Mouse (Mus musculus): ENCODE data around the gene Rbm26.

The Rbm26 gene

DNA sequence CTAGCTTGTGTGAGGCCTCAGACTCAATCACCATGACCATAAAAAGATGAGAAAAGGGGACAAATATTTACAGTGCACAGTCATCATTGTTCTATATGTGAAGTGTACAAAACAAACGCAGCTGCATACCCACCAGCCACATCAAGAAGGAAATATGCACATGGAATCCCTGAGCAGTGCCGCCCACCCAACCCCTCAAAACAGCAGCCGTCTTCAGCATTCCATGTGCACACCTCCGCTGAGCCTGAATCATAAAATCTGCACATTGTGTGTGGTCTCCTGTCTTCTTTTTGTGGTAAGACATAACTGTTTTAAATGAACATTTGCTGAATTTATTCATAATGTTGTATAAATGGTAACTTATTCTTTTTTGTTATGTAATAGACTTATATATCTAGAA lies 90.1 kb downstream of the Rbm26 start:
- DNase-seq (ENCODE audit: low spot score in 2 of 2): peak; percentile 46 to 76

DNA sequence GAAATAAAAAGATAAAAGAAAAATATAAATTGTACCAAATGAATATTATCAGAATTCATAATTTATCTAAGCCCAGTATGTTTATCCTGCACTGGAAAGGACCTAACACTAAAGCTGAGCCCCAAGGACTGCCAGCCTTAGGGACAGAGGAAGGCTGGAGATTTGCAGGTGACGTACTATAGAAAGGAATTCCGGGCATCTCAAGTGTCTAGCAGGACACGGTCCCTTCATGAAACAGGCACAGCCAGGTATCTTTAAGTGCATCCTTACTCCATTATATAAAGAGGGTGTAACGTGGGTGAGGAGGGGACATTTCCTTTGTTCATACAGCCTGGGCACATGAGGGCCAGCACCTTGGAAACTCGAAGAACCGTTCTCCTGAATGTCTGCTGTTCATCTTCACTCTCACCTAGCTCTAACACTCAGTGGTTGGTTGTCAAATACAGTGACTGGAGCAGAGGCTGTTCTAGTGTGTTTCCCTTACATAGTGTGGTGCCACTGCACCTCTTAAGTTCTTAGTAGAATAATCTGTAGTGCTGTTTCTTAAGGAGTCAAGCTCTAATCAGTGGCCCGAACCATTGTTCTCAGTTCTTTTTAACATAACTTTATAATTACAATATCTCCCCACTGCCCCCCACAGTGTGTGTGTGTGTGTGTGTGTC lies 91.7 kb downstream of the Rbm26 start:
- DNase-seq (ENCODE audit: low spot score in 2 of 2): no peak

DNA sequence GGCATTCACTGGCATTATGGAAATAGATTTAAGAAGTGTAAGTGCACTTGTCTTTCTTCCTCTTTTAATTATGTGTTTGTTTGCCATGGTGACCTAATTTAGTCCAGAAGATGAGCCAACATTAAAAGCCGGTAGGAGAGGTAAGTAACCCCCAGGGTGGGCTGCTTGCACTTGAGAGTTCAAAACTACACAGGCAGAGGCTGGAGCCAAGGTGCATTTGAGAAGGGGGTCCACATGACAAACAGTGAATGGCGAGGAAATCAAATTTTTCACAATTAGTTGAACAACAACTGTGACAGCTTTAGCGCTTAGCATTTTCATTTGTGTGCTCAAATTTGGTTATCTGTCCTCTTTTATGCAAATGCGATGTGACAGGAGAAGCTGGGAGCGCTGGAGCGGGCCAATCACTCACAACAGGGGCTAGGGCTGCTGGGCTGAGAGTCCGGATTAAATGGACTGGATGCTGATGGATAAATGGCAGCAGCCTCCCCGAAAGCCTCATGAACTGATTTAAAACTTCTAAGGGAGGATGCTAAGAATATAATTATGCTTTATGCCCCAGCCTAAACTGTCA lies 92.3 kb downstream of the Rbm26 start:
- DNase-seq (ENCODE audit: low spot score in 2 of 2): no peak

DNA sequence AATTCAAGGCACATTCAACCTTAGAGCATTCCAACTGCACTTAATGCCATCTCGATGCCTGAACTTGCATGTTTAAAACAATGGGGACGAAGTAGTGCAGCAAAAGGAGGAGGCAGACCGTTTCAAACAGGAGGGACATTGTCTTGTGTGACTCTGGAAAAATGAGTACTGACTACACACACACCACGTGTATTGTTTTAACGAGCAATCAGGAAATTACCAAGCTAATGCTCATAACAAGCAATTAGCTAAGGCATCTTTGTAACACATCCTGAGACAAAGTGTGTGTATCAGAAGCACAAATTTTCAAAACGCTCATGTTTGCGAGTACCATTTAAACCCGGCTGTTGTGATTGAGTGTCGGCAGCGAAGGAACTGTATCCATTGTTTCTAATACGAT lies 93.0 kb downstream of the Rbm26 start:
- DNase-seq (ENCODE audit: low spot score in 2 of 2): no peak

DNA sequence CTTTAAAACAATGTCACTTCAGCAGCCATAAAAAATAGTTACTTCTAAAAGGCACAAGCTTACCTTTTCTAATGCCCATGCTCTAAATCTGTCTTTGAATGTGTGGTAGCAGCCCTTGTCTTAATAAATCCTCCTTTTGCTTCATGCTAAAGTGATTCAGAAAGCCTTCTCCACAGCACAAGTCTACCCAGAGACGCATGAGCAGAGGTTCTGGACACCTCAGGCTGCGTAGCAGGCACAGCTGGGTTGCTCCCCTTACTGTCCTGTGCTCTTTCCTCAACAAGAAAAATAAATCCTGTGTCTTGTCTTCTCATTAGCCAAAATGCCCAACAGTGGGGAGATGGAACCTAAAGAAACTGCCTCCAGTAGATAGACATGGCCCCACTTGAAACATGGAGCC lies 102.4 kb downstream of the Rbm26 start:
- no peak for DNase-seq (ENCODE audit: low spot score in 2 of 2)

DNA sequence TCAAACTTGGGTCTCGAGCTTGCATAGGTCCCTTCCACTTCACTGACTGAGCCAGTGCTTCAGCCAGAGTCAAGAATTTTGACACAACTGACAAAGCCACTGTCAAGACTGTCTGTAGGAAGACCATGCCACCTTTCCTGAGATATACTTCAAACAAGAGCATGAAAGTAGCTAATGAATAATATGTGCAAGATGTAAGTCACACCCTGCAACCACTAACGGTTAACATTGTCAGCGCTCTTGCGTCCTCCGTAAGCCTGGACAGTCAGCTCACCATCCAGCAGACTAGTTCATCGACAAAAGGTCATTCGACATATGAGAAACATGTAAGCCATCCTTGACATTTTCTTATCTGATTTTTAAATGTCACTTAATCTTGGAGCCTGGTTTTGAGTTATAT lies 102.8 kb downstream of the Rbm26 start:
- no peak for DNase-seq (ENCODE audit: low spot score in 2 of 2)

DNA sequence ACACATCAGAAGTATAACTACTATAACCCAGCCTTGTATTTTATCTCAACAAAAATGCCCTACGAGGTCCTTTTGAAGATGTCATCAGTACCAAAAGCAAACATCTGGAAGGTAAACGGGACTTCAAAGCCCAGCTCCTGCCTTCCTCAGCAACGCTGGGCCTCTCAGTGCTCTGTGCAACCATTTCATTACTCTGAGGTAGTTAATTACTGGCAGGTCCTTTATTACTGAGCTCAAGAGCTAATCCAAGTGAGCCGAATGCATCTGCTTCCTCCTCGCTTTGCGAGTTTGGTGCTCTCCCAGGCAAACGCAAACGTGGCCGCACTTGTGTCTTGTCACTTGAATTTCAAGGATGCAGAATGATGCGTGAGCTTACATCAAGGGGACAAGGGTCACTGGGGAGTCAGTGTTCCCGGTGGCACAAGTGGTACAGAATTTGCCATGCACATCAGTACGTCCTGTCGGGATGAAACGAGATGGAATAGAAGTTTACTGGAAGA lies 106.1 kb downstream of the Rbm26 start:
- DNase-seq (ENCODE audit: low spot score in 2 of 2): no peak

DNA sequence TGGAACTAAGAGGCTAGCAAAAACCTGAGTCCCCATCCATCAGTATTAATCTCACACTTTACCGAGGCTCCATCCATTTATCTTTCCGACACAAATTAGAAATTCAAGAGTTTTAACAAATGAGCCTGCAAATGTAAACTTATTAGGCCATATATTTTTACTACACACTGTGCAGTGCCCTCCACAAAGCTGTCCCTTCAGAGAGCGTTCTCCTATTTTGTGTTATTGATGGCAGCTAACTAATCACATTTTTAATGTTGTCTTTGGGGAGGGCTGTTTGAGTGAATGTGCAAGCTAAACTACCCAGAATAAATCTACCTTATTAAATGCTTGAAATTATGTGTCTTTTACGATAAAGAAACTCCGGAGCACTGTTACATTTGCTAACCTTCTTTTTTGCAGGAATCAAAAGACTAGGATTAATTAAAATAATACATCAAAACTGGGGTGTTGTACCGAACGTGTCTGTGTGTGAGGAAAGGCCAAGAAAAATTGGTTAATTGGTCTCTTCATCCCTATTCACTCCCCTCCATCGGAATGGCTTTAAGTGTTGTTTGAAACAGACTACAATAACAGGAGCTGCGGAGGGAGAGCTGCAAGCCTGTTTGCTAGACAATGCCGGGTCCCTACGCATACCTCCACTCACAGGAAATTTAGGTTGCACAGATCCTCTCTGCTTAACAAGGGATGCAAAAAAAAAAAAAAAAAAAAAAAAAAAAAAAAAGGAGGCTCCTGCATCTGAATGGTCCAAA lies 106.7 kb downstream of the Rbm26 start:
- no peak for DNase-seq (ENCODE audit: low spot score in 2 of 2)

DNA sequence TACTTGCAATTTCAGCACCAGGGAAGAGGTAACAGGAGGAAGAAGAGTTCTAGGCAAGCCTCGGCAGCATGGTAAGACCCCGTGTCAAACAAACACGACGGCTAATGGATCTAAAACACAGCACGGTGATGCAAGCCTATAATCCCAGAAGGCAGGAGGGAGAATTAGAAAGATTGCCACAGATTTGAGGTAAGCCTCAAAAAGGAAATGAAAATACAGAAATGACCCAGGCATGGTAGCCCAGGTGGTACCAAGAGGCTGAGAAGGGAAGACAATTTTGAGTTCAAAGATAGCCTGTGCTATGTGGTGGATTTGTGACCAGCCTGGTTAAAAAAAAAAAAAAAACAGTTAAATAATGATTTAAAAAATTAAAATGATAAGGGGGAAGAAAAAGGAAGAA lies 109.1 kb downstream of the Rbm26 start:
- DNase-seq (ENCODE audit: low spot score in 2 of 2): no peak

DNA sequence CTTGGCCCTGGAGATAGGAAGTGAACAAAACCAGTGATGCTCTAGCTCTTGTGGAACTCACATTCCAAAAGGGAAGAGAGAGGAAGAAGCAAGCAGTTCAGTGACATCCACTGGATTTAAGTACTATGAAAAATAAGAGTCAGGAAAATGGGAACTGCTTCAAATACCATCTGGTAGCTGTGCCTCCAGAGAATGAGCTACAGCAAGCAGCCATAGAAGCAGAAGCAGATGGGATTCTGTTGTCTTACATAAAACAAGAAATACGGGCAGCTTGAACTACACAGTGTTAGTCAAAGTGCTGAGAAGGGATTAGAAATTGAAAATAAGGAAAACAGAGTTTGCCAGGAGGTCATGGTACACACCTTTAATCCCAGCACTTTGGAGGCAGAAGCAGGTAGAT lies 112.9 kb downstream of the Rbm26 start:
- DNase-seq (ENCODE audit: low spot score in 2 of 2): no peak

DNA sequence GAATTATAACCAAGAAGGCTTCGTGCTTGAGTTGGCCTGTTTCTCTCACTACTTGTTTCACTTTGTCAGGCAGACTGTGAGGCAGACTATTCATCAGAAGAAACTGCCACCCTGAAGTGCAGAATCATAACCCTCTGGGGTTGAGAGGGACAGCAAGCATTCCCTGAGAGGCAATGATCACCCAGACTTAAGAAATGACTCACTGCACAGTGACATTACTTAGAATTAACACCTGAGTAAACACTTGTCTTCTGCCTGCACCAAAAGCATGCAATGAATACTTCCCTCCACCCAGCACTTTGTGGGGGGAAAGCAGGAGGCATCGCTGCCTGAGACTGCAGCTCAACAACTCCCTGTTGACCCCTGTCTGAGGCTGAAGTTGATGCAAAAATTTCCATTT lies 115.9 kb downstream of the Rbm26 start:
- DNase-seq (ENCODE audit: low spot score in 2 of 2): no peak

DNA sequence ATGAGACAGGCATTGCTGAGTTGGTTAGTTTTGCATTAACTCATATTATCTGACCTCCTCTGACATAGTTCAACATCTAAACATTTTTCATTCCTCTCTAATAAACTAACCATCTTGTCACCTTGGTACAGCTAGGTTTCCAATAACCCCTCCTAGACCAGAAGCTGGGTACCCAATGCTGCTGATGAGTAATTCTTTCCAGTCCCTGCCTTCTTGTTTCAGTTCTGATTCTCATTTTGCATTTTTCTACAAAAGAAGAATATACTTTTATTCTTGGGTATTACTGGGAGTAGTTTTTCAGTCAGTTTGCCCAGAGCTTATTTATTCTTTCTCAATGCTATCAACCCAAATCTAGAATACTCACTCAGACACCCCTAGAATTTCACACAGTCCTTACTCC lies 119.2 kb downstream of the Rbm26 start:
- no peak for DNase-seq (ENCODE audit: low spot score in 2 of 2)

Measured in frontal cortex, postnatal 36 days (tissue).